Mouse (Mus musculus): Measurements from ENCODE around the gene Oasl2. TPM values are rescaled to one million over a fixed set of nuclear protein-coding genes. Genes with fewer than 3 reads are reported as not detected.
"Not testable (repeated sequence)": the region's sequence is repeated elsewhere in the genome, so short reads cannot be mapped to it uniquely, and the experiment has no call there.

The Oasl2 gene
- polyA plus RNA-seq, 1 experiment from 2014 or later: 5.2 TPM

GRCm38 (mm10) chr5:114875858-114876257 lies 20.9 kb upstream of the Oasl2 start:
- H3K36me3 ChIP-seq (ENCODE audit: control insufficient read depth, insufficient read depth, low read length): no peaks in the 10 kb centered on the region
- ATAC-seq (ENCODE audit: insufficient number of reproducible peaks, insufficient read depth, low FRiP score, low read depth): 0 out of 2 replicates have a peak, but pooled peaks have one; percentile 42
- 45% methylated on average over 6 of the region's 6 CpGs for WGBS
- H3K4me3 ChIP-seq (ENCODE audit: low read depth, low read length): no peak overlapping the region
- H3K9ac ChIP-seq (replicated peaks; ENCODE audit: low read depth, low read length): no peak overlapping the region
- no peaks in the 10 kb centered on the region for H3K9me3 ChIP-seq (ENCODE audit: control insufficient read depth, low read depth, low read length)
- H3K27me3 ChIP-seq (ENCODE audit: control insufficient read depth, insufficient read depth, low read length): no peaks in the 10 kb centered on the region
- H3K27ac ChIP-seq (ENCODE audit: low read length): no peak overlapping the region
- 0 out of 2 replicates have a peak, but pooled peaks cover 4% of the 10 kb centered on the region for H3K4me1 ChIP-seq (ENCODE audit: control insufficient read depth, insufficient read depth, low read length)
- no peak overlapping the region for H3K4me2 ChIP-seq (replicated peaks; ENCODE audit: low read depth, low read length)

DNA sequence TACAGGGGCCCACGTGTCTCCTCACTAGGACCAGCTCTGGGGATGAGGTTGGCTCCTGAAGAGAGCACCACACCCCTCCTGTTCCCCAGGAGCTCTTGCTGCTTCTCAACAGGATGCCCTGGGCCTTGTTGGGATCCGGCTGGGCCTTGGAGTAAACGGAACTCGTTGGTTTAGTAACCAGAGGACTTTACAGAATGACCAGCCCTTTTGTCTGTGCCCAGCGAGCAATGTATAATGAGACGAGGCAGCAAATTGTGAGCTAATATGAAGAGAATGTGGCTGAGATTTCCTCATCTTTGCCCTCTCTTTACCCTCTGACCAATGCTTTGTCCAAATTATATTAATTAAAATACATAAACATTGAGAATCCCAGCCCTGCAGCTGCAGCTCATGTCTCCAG lies 20.4 kb upstream of the Oasl2 start:
- Histone ChIP-seq H3K9ac (replicated peaks; ENCODE audit: low read depth, low read length) (no peak overlapping the region), H3K36me3 (ENCODE audit: control insufficient read depth, insufficient read depth, low read length) (no peaks in the 10 kb centered on the region), H3K27me3 (ENCODE audit: control insufficient read depth, insufficient read depth, low read length) (no peaks in the 10 kb centered on the region), H3K9me3 (ENCODE audit: control insufficient read depth, low read depth, low read length) (no peaks in the 10 kb centered on the region), H3K4me3 (ENCODE audit: low read depth, low read length) (no peak overlapping the region), H3K27ac (ENCODE audit: low read length) (no peak overlapping the region), H3K4me2 (replicated peaks; ENCODE audit: low read depth, low read length) (no peak overlapping the region), H3K4me1 (ENCODE audit: control insufficient read depth, insufficient read depth, low read length) (0 out of 2 replicates have a peak, but pooled peaks cover 4% of the 10 kb centered on the region)
- ATAC-seq (ENCODE audit: insufficient number of reproducible peaks, insufficient read depth, low FRiP score, low read depth): no peak
- WGBS: 46% methylated on average over 6 of the region's 6 CpGs

GRCm38 (mm10) chr5:114877487-114877886 lies 19.2 kb upstream of the Oasl2 start:
- Histone ChIP-seq H3K36me3 (ENCODE audit: control insufficient read depth, insufficient read depth, low read length) (no peaks in the 10 kb centered on the region), H3K9me3 (ENCODE audit: control insufficient read depth, low read depth, low read length) (no peaks in the 10 kb centered on the region), H3K4me3 (ENCODE audit: low read depth, low read length) (no peak overlapping the region), H3K27me3 (ENCODE audit: control insufficient read depth, insufficient read depth, low read length) (no peaks in the 10 kb centered on the region), H3K4me2 (replicated peaks; ENCODE audit: low read depth, low read length) (no peak overlapping the region), H3K27ac (ENCODE audit: low read length) (no peak overlapping the region), H3K4me1 (ENCODE audit: control insufficient read depth, insufficient read depth, low read length) (0 out of 2 replicates have a peak, but pooled peaks cover 4% of the 10 kb centered on the region), H3K9ac (replicated peaks; ENCODE audit: low read depth, low read length) (no peak overlapping the region)
- 62% methylated on average over 7 of the region's 7 CpGs for WGBS
- no peak for ATAC-seq (ENCODE audit: insufficient number of reproducible peaks, insufficient read depth, low FRiP score, low read depth)

GRCm38 (mm10) chr5:114879399-114879798 lies 17.3 kb upstream of the Oasl2 start:
- no peaks in the 10 kb centered on the region for H3K27me3 ChIP-seq (ENCODE audit: control insufficient read depth, insufficient read depth, low read length)
- H3K4me2 ChIP-seq (replicated peaks; ENCODE audit: low read depth, low read length): no peak overlapping the region
- 42% methylated on average over 13 of the region's 13 CpGs for whole genome bisulfite sequencing
- H3K9ac ChIP-seq (replicated peaks; ENCODE audit: low read depth, low read length): no peak overlapping the region
- no peak overlapping the region for H3K27ac ChIP-seq (ENCODE audit: low read length)
- ATAC-seq (ENCODE audit: insufficient number of reproducible peaks, insufficient read depth, low FRiP score, low read depth): no peak
- no peaks in the 10 kb centered on the region for H3K36me3 ChIP-seq (ENCODE audit: control insufficient read depth, insufficient read depth, low read length)
- H3K9me3 ChIP-seq (ENCODE audit: control insufficient read depth, low read depth, low read length): no peaks in the 10 kb centered on the region
- H3K4me1 ChIP-seq (ENCODE audit: control insufficient read depth, insufficient read depth, low read length): 0 out of 2 replicates have a peak, but pooled peaks cover 4% of the 10 kb centered on the region
- no peak overlapping the region for H3K4me3 ChIP-seq (ENCODE audit: low read depth, low read length)

DNA sequence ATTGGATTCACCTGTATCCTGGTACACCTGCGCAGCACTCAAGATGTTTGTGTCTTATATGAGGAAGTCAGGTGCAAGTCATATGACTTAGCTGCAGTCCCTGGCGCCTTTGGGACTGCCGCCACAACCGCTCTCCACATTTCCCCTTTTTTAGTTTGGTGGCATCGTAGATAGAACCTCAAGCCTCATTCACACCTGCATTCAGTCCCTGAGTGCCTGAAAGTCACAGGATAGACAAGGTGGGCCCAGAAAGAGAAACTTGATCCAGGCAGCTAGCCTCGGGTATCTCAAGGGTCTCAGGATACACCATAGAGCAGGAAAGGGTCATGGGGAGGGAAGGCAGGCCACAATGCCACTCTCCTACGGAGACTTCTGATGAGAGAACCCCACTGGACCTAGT lies 14.4 kb upstream of the Oasl2 start:
- not testable (repeated sequence) for H3K9ac ChIP-seq (replicated peaks; ENCODE audit: low read depth, low read length); H3K9me3 ChIP-seq (ENCODE audit: control insufficient read depth, low read depth, low read length); H3K36me3 ChIP-seq (ENCODE audit: control insufficient read depth, insufficient read depth, low read length); H3K4me3 ChIP-seq (ENCODE audit: low read depth, low read length); H3K27me3 ChIP-seq (ENCODE audit: control insufficient read depth, insufficient read depth, low read length); H3K27ac ChIP-seq (ENCODE audit: low read length); H3K4me2 ChIP-seq (replicated peaks; ENCODE audit: low read depth, low read length); ATAC-seq (ENCODE audit: insufficient number of reproducible peaks, insufficient read depth, low FRiP score, low read depth); H3K4me1 ChIP-seq (ENCODE audit: control insufficient read depth, insufficient read depth, low read length)
- WGBS: 88% methylated on average over 6 of the region's 7 CpGs

- Histone ChIP-seq H3K9ac (replicated peaks; ENCODE audit: low read depth, low read length) (no peak overlapping the region), H3K9me3 (ENCODE audit: control insufficient read depth, low read depth, low read length) (no peaks in the 10 kb centered on the region), H3K27ac (ENCODE audit: low read length) (no peak overlapping the region), H3K4me3 (ENCODE audit: low read depth, low read length) (no peak overlapping the region), H3K4me2 (replicated peaks; ENCODE audit: low read depth, low read length) (no peak overlapping the region), H3K27me3 (ENCODE audit: control insufficient read depth, insufficient read depth, low read length) (no peaks in the 10 kb centered on the region), H3K36me3 (ENCODE audit: control insufficient read depth, insufficient read depth, low read length) (no peaks in the 10 kb centered on the region), H3K4me1 (ENCODE audit: control insufficient read depth, insufficient read depth, low read length) (0 out of 2 replicates have a peak, but pooled peaks cover 4% of the 10 kb centered on the region)
- no peak for ATAC-seq (ENCODE audit: insufficient number of reproducible peaks, insufficient read depth, low FRiP score, low read depth)
- WGBS: 80% methylated on average over 11 of the region's 11 CpGs
Observed at GRCm38 (mm10) chr5:114883022-114883421, 13.7 kb upstream of the Oasl2 start.

DNA sequence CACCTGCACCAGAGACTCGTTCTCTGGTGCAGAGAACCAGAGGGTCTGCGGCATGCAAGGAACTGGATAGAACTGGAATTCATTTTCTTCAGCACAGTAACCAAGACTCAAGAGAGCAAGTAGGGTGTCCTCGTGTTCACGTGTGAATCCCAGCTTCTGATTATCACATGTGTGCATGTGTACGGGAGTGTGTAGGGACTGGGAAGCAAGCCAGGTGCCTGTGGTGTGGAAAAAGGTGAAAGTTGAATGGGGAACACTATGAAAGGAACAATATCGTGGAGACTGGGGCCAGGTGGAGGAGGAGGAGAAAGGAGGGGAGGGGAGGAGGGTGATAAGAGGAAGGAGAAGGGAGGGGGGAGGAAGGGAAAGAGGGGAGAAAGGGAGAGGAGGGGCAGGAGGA lies 9.9 kb upstream of the Oasl2 start:
- no peaks in the 10 kb centered on the region for H3K4me1 ChIP-seq (ENCODE audit: control insufficient read depth, insufficient read depth, low read length)
- ATAC-seq (ENCODE audit: insufficient number of reproducible peaks, insufficient read depth, low FRiP score, low read depth): no peak
- H3K9me3 ChIP-seq (ENCODE audit: control insufficient read depth, low read depth, low read length): no peaks in the 10 kb centered on the region
- H3K27me3 ChIP-seq (ENCODE audit: control insufficient read depth, insufficient read depth, low read length): no peaks in the 10 kb centered on the region
- WGBS: 82% methylated on average over 6 of the region's 6 CpGs
- H3K4me2 ChIP-seq (replicated peaks; ENCODE audit: low read depth, low read length): no peak overlapping the region
- no peaks in the 10 kb centered on the region for H3K36me3 ChIP-seq (ENCODE audit: control insufficient read depth, insufficient read depth, low read length)
- no peak overlapping the region for H3K27ac ChIP-seq (ENCODE audit: low read length)
- no peak overlapping the region for H3K9ac ChIP-seq (replicated peaks; ENCODE audit: low read depth, low read length)
- no peak overlapping the region for H3K4me3 ChIP-seq (ENCODE audit: low read depth, low read length)

- Histone ChIP-seq H3K9ac (replicated peaks; ENCODE audit: low read depth, low read length) (no peak overlapping the region), H3K4me1 (ENCODE audit: control insufficient read depth, insufficient read depth, low read length) (no peaks in the 10 kb centered on the region), H3K9me3 (ENCODE audit: control insufficient read depth, low read depth, low read length) (no peaks in the 10 kb centered on the region), H3K27me3 (ENCODE audit: control insufficient read depth, insufficient read depth, low read length) (no peaks in the 10 kb centered on the region), H3K27ac (ENCODE audit: low read length) (no peak overlapping the region), H3K4me2 (replicated peaks; ENCODE audit: low read depth, low read length) (no peak overlapping the region), H3K36me3 (ENCODE audit: control insufficient read depth, insufficient read depth, low read length) (no peaks in the 10 kb centered on the region), H3K4me3 (ENCODE audit: low read depth, low read length) (no peak overlapping the region)
- WGBS: 69% methylated on average over 2 of the region's 2 CpGs
- ATAC-seq (ENCODE audit: insufficient number of reproducible peaks, insufficient read depth, low FRiP score, low read depth): no peak
Observed at GRCm38 (mm10) chr5:114888995-114889394, 7.7 kb upstream of the Oasl2 start.

GRCm38 (mm10) chr5:114895542-114895941 lies 1.2 kb upstream of the Oasl2 start:
- Histone ChIP-seq H3K27me3 (ENCODE audit: control insufficient read depth, insufficient read depth, low read length) (no peaks in the 10 kb centered on the region), H3K4me3 (ENCODE audit: low read depth, low read length) (no peak overlapping the region), H3K9ac (replicated peaks; ENCODE audit: low read depth, low read length) (no peak overlapping the region), H3K4me2 (replicated peaks; ENCODE audit: low read depth, low read length) (no peak overlapping the region), H3K9me3 (ENCODE audit: control insufficient read depth, low read depth, low read length) (no peaks in the 10 kb centered on the region), H3K27ac (ENCODE audit: low read length) (no peak overlapping the region), H3K4me1 (ENCODE audit: control insufficient read depth, insufficient read depth, low read length) (no peaks in the 10 kb centered on the region), H3K36me3 (ENCODE audit: control insufficient read depth, insufficient read depth, low read length) (no peaks in the 10 kb centered on the region)
- 88% methylated on average over 4 of the region's 4 CpGs for WGBS
- no peak for ATAC-seq (ENCODE audit: insufficient number of reproducible peaks, insufficient read depth, low FRiP score, low read depth)

Measured in stomach, embryonic 14.5 days (tissue).